Mouse (Mus musculus) embryonic facial prominence, embryonic 12.5 days (tissue): ENCODE data around the gene Krtap9-3. TPM values are rescaled to one million over a fixed set of nuclear protein-coding genes. Genes with fewer than 3 reads are reported as not detected.
"Not testable (repeated sequence)": the region's sequence is repeated elsewhere in the genome, so short reads cannot be mapped to it uniquely, and the experiment has no call there.

ENCODE experiments used
- ATAC-seq: fragments of 200-750 bp; cut with Nextera tagmentation; 2 replicates; pipeline ENCODE4 v1.8.0; 2017; ENCODE audit not compliant: insufficient number of reproducible peaks, insufficient read depth, low FRiP score, low TSS enrichment
- H3K27ac ChIP-seq: fragments of 300-500 bp; sonication (generic); 2 replicates; pipeline ENCODE4 v1.5.1; 2016; ENCODE audit warnings: mild to moderate bottlenecking
- H3K27me3 ChIP-seq: fragments of 300-500 bp; sonication (generic); 2 replicates; pipeline ENCODE4 v1.6.1; 2016; ENCODE audit warnings: mild to moderate bottlenecking, moderate library complexity
- H3K36me3 ChIP-seq: fragments of 300-500 bp; sonication (generic); 2 replicates; pipeline ENCODE4 v1.6.1; 2016; ENCODE audit warnings: mild to moderate bottlenecking
- H3K4me1 ChIP-seq: fragments of 300-500 bp; sonication (generic); 2 replicates; pipeline ENCODE4 v1.6.1; 2016
- H3K4me2 ChIP-seq: fragments of 300-500 bp; sonication (generic); replicated peaks from 2 replicates; pipeline ENCODE4 v1.6.1; 2016; ENCODE audit warnings: mild to moderate bottlenecking, moderate library complexity
- H3K4me3 ChIP-seq: fragments of 300-500 bp; sonication (generic); 2 replicates; pipeline ENCODE4 v1.5.1; 2016; ENCODE audit warnings: mild to moderate bottlenecking
- H3K9ac ChIP-seq: fragments of 300-500 bp; sonication (generic); 2 replicates; pipeline ENCODE4 v1.6.1; 2016; ENCODE audit warnings: mild to moderate bottlenecking, moderate library complexity
- H3K9me3 ChIP-seq: fragments of 300-500 bp; sonication (generic); 2 replicates; pipeline ENCODE4 v1.6.1; 2016; ENCODE audit warnings: mild to moderate bottlenecking, moderate library complexity
- WGBS: fragments of 180-500 bp; shearing (Covaris S2); methylation state at CpG from one replicate; pipeline ENCODE4 v1.1.7; 2016; 5-methylcytosine and 5-hydroxymethylcytosine counted together
- polyA plus RNA-seq: library from polyadenylated mRNA; unstranded; fragments of >200 nt; fragmentation: Nextera tagmentation; extraction: Ambion mirVana; gene quantifications from 2 replicates; pipeline ENCODE4 v1.2.1, GENCODE M21; 2016

Gene Krtap9-3
- polyA plus RNA-seq, result not detected in 2 replicates

DNA sequence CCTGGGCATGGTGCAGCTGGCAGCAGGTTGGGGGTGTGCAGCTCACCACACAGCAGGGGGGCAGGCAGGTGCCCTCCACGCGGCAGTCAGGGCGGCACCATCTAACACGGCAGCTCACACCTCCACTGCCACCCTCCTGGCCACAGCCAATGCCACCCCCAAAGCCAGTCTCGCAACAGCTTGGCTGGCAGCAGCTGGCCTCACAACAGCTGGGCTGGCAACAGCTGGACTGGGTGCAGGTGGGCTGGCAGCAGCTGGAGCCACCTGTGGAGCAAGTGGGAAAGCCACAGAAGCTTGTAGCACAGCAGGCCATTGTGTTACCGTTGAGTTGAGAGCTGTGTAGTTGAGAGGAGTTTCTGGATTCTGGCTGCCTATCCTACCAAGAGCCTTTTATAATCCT, at the start of gene Krtap9-3:
TSS of gene Krtap9-3 (minus strand) at position 364 of the 400 bp plus-strand sequence.
- H3K4me3 ChIP-seq, H3K27ac ChIP-seq, H3K4me2 ChIP-seq, H3K36me3 ChIP-seq, H3K27me3 ChIP-seq, H3K9me3 ChIP-seq, ATAC-seq, H3K9ac ChIP-seq, H3K4me1 ChIP-seq: not testable (repeated sequence)
- WGBS, result 79% methylated on average over 6 of the region's 6 CpGs

DNA sequence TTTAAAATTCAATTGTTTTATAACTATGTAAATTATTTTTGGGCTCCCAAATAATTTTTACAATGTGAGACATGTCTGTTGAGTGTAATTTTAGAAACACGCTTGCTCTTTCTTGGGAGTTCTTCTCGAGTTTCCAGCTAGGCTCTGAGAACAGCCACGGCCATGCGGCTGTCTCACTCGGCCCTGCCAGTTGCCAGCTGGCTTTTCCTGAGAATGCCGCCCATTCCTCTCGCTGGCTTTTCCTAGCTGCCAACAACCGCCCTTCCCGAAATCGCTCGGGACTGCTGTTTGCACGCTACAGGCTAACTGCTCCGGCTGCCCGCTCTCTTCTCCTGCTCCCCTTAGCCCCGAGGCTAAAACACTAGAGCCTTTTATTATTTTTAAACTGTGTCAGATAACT, 48.5 kb upstream of the Krtap9-3 start:
- H3K4me3 ChIP-seq, result no peak overlapping the region
- H3K27ac ChIP-seq, result no peak overlapping the region
- H3K36me3 ChIP-seq, result no peaks in the 10 kb centered on the region
- no peak for ATAC-seq
- H3K9me3 ChIP-seq, result no peaks in the 10 kb centered on the region
- no peak overlapping the region for H3K9ac ChIP-seq
- 79% methylated on average over 15 of the region's 15 CpGs for WGBS
- no peaks in the 10 kb centered on the region for H3K27me3 ChIP-seq
- no peaks in the 10 kb centered on the region for H3K4me1 ChIP-seq
- H3K4me2 ChIP-seq, result no peak overlapping the region

DNA sequence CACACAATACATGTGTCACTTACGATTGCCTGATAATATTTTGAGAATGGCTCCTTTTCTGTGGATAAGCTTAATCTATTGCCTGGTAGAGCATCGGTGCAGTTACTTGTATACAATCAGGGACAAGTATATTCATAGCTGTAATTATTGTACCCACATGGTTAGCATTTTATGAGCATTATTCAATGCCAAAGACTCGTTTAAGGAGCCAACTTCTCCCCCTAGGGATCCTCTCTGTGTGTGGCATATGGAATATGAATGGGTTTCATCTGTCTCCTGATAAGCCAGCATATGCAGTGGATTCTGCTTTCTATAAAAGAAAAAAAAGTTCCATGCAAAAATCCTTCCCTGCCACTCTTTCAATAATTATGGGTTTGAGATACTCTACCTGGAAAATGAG, 46.4 kb upstream of the Krtap9-3 start:
- no peak overlapping the region for H3K4me3 ChIP-seq
- ATAC-seq, result no peak
- H3K4me2 ChIP-seq, result no peak overlapping the region
- no peak overlapping the region for H3K27ac ChIP-seq
- H3K9ac ChIP-seq, result no peak overlapping the region
- 0 out of 2 replicates have a peak, but pooled peaks cover 3% of the 10 kb centered on the region for H3K4me1 ChIP-seq
- no peaks in the 10 kb centered on the region for H3K36me3 ChIP-seq
- WGBS, result 74% methylated on average over 3 of the region's 3 CpGs
- H3K9me3 ChIP-seq, result no peaks in the 10 kb centered on the region
- H3K27me3 ChIP-seq, result no peaks in the 10 kb centered on the region

DNA sequence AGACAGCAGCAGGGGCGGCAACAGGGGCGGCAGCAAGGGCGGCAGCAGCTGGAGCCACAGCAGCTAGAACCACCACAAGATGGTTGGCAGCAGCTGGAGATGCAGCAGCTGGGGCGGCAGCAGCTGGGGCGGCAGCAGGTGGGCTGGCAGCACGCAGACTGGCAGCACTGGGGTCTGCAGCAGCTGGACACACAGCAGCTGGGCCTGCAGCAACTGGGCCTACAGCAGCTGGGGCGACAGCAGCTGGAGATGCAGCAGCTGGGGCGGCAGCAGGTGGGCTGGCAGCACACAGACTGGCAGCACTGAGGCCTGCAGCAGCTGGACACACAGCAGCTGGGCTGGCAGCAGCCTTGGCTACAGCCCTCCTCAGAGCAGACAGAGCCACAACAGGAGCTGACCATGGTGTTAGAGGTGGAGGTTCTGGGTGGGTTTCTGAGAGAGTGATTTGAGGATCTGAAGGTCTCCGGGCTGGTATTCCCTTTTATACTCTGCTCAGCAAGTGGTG, 45.8 kb upstream of the Krtap9-3 start, which contains the start of gene Krtap4-7:
TSS of gene Krtap4-7 (minus strand) at position 455 of the 505 bp plus-strand sequence.
- H3K4me2 ChIP-seq, ATAC-seq, H3K27ac ChIP-seq, H3K9ac ChIP-seq, H3K4me3 ChIP-seq, H3K36me3 ChIP-seq, H3K27me3 ChIP-seq, H3K4me1 ChIP-seq, H3K9me3 ChIP-seq: not testable (repeated sequence)
- WGBS, result 84% methylated on average over 9 of the region's 9 CpGs

DNA sequence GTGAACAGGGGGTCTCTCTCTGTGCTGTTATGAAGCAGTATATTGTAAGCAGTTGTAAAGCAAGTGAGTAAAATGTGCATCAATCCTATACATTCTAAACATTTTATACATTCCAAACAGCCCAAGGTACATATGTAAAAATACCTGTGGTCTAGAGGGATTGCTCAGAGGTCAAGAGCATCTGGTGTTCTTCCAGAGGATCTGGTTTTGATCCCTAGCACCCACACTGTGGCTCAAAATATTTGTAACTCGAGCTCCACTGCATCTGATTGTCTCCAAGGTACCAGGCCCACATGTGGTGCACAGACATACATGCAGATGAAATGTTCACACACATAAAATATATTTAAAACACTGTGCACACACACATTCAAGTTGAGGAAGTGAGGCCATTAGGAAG, 43.0 kb upstream of the Krtap9-3 start:
- H3K9ac ChIP-seq, result no peak overlapping the region
- H3K27me3 ChIP-seq, result no peaks in the 10 kb centered on the region
- H3K27ac ChIP-seq, result no peak overlapping the region
- ATAC-seq, result no peak
- no peak overlapping the region for H3K4me3 ChIP-seq
- WGBS, result 23% methylated on average over 1 of the region's 1 CpGs
- H3K36me3 ChIP-seq, result no peaks in the 10 kb centered on the region
- no peaks in the 10 kb centered on the region for H3K9me3 ChIP-seq
- H3K4me1 ChIP-seq, result 0 out of 2 replicates have a peak, but pooled peaks cover 3% of the 10 kb centered on the region
- H3K4me2 ChIP-seq, result no peak overlapping the region

DNA sequence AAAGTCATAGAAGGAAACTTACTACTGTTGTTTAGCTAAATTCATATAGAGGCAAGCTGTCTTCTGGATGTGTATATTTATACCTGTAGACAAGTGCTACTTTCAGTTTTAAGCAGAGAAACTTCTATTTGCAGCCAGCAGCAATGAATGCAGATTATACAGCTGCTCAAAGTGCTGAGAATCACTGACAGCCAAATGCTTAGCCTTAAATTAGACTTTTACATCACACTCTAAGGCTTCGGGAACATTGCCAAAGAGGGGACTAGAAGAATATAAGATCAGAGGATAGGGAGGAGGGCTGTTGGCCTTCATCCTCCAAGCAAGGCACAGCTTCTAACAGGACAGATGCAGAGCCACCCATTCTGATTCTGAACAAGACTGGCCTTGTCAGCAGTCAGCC, 39.2 kb upstream of the Krtap9-3 start:
- WGBS, result 70% methylated on average over 1 of the region's 1 CpGs
- 0 out of 2 replicates have a peak, but pooled peaks cover 3% of the 10 kb centered on the region for H3K4me1 ChIP-seq
- no peak for ATAC-seq
- H3K9ac ChIP-seq, result no peak overlapping the region
- no peaks in the 10 kb centered on the region; the same call in 1 of the 2 replicates for H3K27me3 ChIP-seq
- H3K27ac ChIP-seq, result no peak overlapping the region
- no peaks in the 10 kb centered on the region for H3K36me3 ChIP-seq
- H3K4me2 ChIP-seq, result no peak overlapping the region
- H3K9me3 ChIP-seq, result no peaks in the 10 kb centered on the region
- H3K4me3 ChIP-seq, result no peak overlapping the region

DNA sequence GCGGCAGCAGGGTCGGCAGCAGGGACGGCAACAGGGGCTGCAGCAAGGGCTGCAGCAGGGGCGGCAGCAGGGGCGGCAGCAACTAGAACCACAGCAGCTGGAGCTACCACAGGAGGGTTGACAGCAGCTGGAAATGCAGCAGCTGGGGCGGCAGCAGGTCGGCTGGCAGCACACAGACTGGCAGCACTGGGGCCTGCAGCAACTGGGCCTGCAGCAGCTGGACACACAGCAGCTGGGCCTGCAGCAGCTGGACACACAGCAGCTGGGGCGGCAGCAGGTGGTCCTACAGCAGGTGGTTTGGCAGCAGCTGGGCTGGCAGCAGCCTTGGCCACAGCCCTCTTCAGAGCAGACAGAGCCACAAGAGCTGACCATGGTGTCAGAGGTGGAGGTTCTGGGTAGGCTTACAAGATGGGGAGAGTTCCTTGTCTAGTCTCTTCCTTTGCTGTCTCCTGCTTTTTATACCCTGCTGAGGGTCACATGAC, 36.8 kb upstream of the Krtap9-3 start, which contains the start of gene Krtap4-2:
TSS of gene Krtap4-2 (minus strand) at position 432 of the 482 bp plus-strand sequence.
- Histone ChIP-seq H3K36me3 (no peaks in the 10 kb centered on the region), H3K9ac (no peak within 1 kb of the TSS), H3K27me3 (no peaks in the 10 kb centered on the region; the same call in 1 of the 2 replicates), H3K4me2 (no peak within 1 kb of the TSS), H3K4me3 (no peak within 1 kb of the TSS), H3K27ac (no peak within 1 kb of the TSS), H3K9me3 (no peaks in the 10 kb centered on the region), H3K4me1 (no peaks in the 10 kb centered on the region)
- ATAC-seq, result no peak
- 36% methylated on average over 8 of the region's 8 CpGs for WGBS

DNA sequence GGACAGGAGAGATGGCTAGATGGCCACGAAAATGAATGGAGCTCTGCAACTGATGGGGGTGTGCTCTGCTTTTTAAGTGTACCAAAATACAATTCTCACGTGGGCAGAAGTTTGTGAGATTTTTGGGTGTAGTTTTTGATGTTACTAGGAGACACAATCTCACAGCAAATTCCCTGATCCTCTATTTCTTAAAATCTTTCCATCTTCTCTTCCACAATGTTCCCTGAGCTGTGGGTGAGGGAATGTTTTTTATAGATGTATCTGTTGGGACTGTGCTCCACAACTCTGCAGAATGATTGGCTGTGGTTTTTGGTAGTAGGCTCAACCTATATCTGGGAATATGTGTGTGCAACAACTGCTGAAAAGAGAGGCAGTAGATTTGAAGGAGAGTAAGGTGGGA, 35.4 kb upstream of the Krtap9-3 start:
- 64% methylated on average over 2 of the region's 2 CpGs for WGBS

DNA sequence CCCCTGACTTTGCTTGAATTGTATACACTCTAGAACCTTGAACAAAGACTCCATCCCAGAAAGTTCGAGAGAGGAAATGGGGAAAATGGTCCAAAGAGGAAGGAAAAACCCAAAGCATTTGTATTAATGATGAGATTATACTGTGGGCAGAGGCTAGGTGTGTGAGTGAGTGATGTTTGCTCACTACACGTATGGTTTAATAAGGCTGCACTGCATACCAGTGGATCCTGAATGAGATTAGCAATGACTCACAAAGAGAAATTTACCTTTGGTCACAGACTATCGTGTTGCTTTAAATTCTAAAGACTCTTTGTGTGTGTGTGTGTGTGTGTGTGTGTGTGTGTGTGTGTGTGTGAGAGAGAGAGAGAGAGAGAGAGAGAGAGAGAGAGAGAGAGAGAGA, 33.0 kb upstream of the Krtap9-3 start:
- Histone ChIP-seq H3K4me2 (no peak overlapping the region), H3K27ac (no peak overlapping the region), H3K27me3 (no peaks in the 10 kb centered on the region; the same call in 1 of the 2 replicates), H3K9ac (no peak overlapping the region), H3K4me1 (no peaks in the 10 kb centered on the region), H3K9me3 (no peaks in the 10 kb centered on the region), H3K36me3 (no peaks in the 10 kb centered on the region), H3K4me3 (no peak overlapping the region)
- no peak for ATAC-seq
- WGBS, result 72% methylated on average over 3 of the region's 3 CpGs

More for the DNA sequence above, 35.4 kb upstream of the Krtap9-3 start:
- H3K27ac ChIP-seq, result no peak overlapping the region
- no peak overlapping the region for H3K4me3 ChIP-seq
- H3K36me3 ChIP-seq, result no peaks in the 10 kb centered on the region
- ATAC-seq, result no peak
- no peaks in the 10 kb centered on the region; the same call in 1 of the 2 replicates for H3K27me3 ChIP-seq
- H3K4me2 ChIP-seq, result no peak overlapping the region
- no peaks in the 10 kb centered on the region for H3K9me3 ChIP-seq
- H3K4me1 ChIP-seq, result no peaks in the 10 kb centered on the region
- H3K9ac ChIP-seq, result no peak overlapping the region

DNA sequence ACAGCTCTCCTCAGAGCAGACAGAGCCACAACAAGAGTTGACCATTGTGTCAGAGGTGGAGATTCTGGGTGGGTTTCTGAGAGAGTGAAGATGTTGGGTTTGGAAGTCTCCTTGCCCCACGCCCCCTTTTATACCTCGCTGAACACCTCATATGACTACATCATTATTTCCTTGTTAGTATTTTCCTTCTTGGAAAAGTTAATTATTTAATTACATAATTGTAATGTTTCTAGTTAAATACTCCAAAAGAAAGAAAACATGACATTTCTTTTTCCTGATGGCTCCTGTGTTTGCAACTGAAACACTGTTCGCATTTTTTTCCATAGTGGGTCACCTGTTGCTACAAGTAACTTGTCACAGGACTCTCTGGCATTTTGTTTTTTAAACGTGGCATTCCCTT, 30.2 kb upstream of the Krtap9-3 start, which contains the start of gene Krtap4-1:
TSS of gene Krtap4-1 (minus strand) at position 101 of the 400 bp plus-strand sequence.
- H3K27ac ChIP-seq, result no peak within 1 kb of the TSS
- H3K4me2 ChIP-seq, result no peak within 1 kb of the TSS
- WGBS, result 81% methylated on average over 4 of the region's 4 CpGs
- H3K27me3 ChIP-seq, result no peaks in the 10 kb centered on the region
- H3K9ac ChIP-seq, result no peak within 1 kb of the TSS
- ATAC-seq, result no peak
- H3K9me3 ChIP-seq, result no peaks in the 10 kb centered on the region
- H3K4me3 ChIP-seq, result no peak within 1 kb of the TSS
- H3K36me3 ChIP-seq, result no peaks in the 10 kb centered on the region
- no peaks in the 10 kb centered on the region for H3K4me1 ChIP-seq

DNA sequence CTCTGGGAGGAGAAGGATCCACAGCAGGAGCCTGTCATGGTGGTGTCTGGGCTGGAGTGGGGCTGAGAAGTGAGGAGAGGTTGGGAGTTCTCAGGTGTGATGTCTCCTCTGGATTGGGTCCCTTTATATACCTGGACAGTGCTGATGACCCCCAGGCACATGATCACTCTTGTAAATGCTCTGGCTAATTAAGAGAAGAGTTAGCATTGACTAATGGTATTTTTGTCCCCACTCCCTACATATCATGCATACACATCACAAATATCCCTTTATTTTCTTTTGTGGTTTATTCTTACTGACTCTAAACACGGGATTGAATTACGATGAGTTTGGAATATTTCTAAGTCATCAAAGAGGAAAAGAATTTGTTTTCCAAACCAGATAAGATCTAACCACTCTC, 22.4 kb upstream of the Krtap9-3 start, which contains the start of gene Gm11562:
TSS of gene Gm11562 (minus strand) at position 101 of the 400 bp plus-strand sequence.
- no peak within 1 kb of the TSS for H3K9ac ChIP-seq
- H3K4me1 ChIP-seq, result no peaks in the 10 kb centered on the region
- H3K4me2 ChIP-seq, result no peak within 1 kb of the TSS
- WGBS, result 86% methylated on average over 2 of the region's 2 CpGs
- H3K27ac ChIP-seq, result no peak within 1 kb of the TSS
- H3K9me3 ChIP-seq, result no peaks in the 10 kb centered on the region
- no peak within 1 kb of the TSS for H3K4me3 ChIP-seq
- no peaks in the 10 kb centered on the region for H3K27me3 ChIP-seq
- no peaks in the 10 kb centered on the region for H3K36me3 ChIP-seq
- ATAC-seq, result no peak

DNA sequence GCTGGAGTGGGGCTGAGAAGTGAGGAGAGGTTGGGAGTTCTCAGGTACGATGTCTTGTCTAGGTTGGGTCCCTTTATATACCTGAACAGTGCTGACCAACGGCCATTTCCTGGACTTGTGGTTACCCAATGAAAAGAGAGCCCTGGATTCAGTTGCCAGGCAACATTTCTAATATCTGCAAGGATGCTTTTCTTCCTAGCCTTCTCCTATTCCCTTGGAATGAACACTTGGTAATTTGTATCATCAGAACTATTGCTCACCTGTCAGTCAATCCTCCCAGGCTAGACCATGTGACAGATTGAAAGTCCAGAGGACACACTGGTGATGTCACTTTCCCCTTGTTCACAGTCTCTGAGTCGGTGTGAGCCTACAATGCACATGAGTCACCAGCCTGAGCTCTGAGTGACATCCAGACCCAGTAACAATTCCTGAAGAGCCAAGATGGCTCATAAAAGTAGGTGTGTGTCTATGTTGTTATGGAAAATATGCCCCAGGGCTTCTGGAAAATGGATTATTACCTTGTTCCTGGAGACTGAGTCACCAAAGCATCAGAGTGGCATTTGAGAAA, 17.0 kb upstream of the Krtap9-3 start, which contains the start of gene Krtap2-4:
TSS of gene Krtap2-4 (minus strand) at position 51 of the 568 bp plus-strand sequence.
- ATAC-seq, result no peak
- Histone ChIP-seq H3K4me3 (no peak within 1 kb of the TSS), H3K27me3 (no peaks in the 10 kb centered on the region), H3K9me3 (no peaks in the 10 kb centered on the region), H3K4me1 (no peaks in the 10 kb centered on the region), H3K27ac (no peak within 1 kb of the TSS), H3K9ac (no peak within 1 kb of the TSS), H3K36me3 (no peaks in the 10 kb centered on the region), H3K4me2 (no peak within 1 kb of the TSS)
- WGBS, result 82% methylated on average over 3 of the region's 3 CpGs
